Mouse (Mus musculus) hindbrain, embryonic 10.5 days (tissue): ENCODE measurements around the gene F7. TPM values are rescaled to one million over a fixed set of nuclear protein-coding genes. Genes with fewer than 3 reads are reported as not detected.

Source experiments
- polyA plus RNA-seq: library from polyadenylated mRNA; unstranded; fragments of >200 nt; fragmentation: Nextera tagmentation; extraction: Ambion mirVana; gene quantifications from 2 replicates; pipeline ENCODE4 v1.2.1, GENCODE M21; 2016

Gene F7
- polyA plus RNA-seq, 1 experiment from 2014 or later = 0.10 TPM

Other genes starting within 250 kb of the F7 start
- 31.5 and 46.4 TPM in 2 replicates for gene Mcf2l, start 152.2 kb upstream of the F7 start, polyA plus RNA-seq
- gene F10, start 11.3 kb downstream of the F7 start, polyA plus RNA-seq = 1.2 TPM in 2 replicates
- gene Proz, start 34.9 kb downstream of the F7 start, polyA plus RNA-seq = 0.24 and 0.50 TPM in 2 replicates
- gene Pcid2, start 79.4 kb downstream of the F7 start, polyA plus RNA-seq = 58.4 and 63.5 TPM in 2 replicates
- 72.8 and 83.9 TPM in 2 replicates for gene Cul4a, start 79.6 kb downstream of the F7 start, polyA plus RNA-seq
- gene Lamp1, start 133.1 kb downstream of the F7 start, polyA plus RNA-seq = 218 and 231 TPM in 2 replicates
- 14.5 and 16.5 TPM in 2 replicates for gene Grtp1, start 174.6 kb downstream of the F7 start, polyA plus RNA-seq
- 0.25 and 0.73 TPM in 2 replicates for gene Adprhl1, start 228.1 kb downstream of the F7 start, polyA plus RNA-seq